Mouse (Mus musculus) liver, embryonic 14.5 days (tissue): ENCODE results near the gene Ciao2a. TPM values are rescaled to one million over a fixed set of nuclear protein-coding genes. Genes with fewer than 3 reads are reported as not detected.

Experiments
- ATAC-seq: fragments of 200-750 bp; cut with Nextera tagmentation; 2 replicates; pipeline ENCODE4 v1.8.0; 2017; ENCODE audit warnings: moderate number of reproducible peaks, mild to moderate bottlenecking, moderate library complexity; ENCODE audit not compliant: insufficient read depth
- DNase-seq, 3 experiments: peaks; one replicate each; pipeline ENCODE4 v3.0.0-alpha.2; 2012 to 2013; ENCODE audit warnings: low read depth in 3 of 3, low spot score in 3 of 3
- H3K27ac ChIP-seq: fragments of 300-500 bp; sonication (generic); 2 replicates; pipeline ENCODE4 v1.5.1; 2014; ENCODE audit warnings: moderate library complexity, mild to moderate bottlenecking, control low read depth, inconsistent platforms
- H3K27me3 ChIP-seq: fragments of 300-500 bp; sonication (generic); 2 replicates; pipeline ENCODE4 v1.6.1; 2014; ENCODE audit warnings: mild to moderate bottlenecking, low read length, moderate library complexity; ENCODE audit not compliant: control insufficient read depth, insufficient read depth
- H3K36me3 ChIP-seq: fragments of 300-500 bp; sonication (generic); replicated peaks from 2 replicates; pipeline ENCODE4 v1.6.1; 2014; ENCODE audit warnings: low read depth; ENCODE audit not compliant: control insufficient read depth, insufficient read depth
- H3K4me1 ChIP-seq, 2 experiments: fragments of 200-500 bp in 1 of 2; fragments of 300-500 bp in 1 of 2; sonication (generic) in 1 of 2; replicated peaks; 2 replicates each; pipeline ENCODE4 v1.6.1; 2012 to 2014; ENCODE audit warnings: antibody characterized with exemption in 1 of 2, inconsistent platforms in 1 of 2, low read length in 1 of 2; ENCODE audit not compliant: control insufficient read depth in 2 of 2, insufficient read depth in 2 of 2
- H3K4me2 ChIP-seq: fragments of 300-500 bp; sonication (generic); 2 replicates; pipeline ENCODE4 v1.6.1; 2014; ENCODE audit warnings: low read depth, mild to moderate bottlenecking, control low read depth, moderate library complexity
- H3K4me3 ChIP-seq, 2 experiments: fragments of 200-500 bp in 1 of 2; fragments of 300-500 bp in 1 of 2; sonication (generic) in 1 of 2; 2 replicates each; pipeline ENCODE4 v1.5.1; 2012 to 2014; ENCODE audit warnings: low read depth in 2 of 2, low read length in 2 of 2, mild to moderate bottlenecking in 2 of 2, control low read depth in 1 of 2, inconsistent platforms in 1 of 2, moderate library complexity in 1 of 2; ENCODE audit not compliant: insufficient read depth in 1 of 2
- H3K9ac ChIP-seq: fragments of 300-500 bp; sonication (generic); replicated peaks from 2 replicates; pipeline ENCODE4 v1.6.1; 2014; ENCODE audit warnings: mild to moderate bottlenecking, control low read depth, moderate library complexity
- H3K9me3 ChIP-seq: fragments of 300-500 bp; sonication (generic); 2 replicates; pipeline ENCODE4 v1.6.1; 2016; ENCODE audit warnings: low read length, mixed read lengths; ENCODE audit not compliant: control insufficient read depth
- CTCF ChIP-seq: IDR thresholded peaks from 2 replicates; pipeline ENCODE4 v1.5.1; 2016; ENCODE audit warnings: antibody characterized with exemption, low read depth, control low read depth
- EP300 ChIP-seq: IDR thresholded peaks from 2 replicates; pipeline ENCODE4 v1.6.1; 2016; ENCODE audit warnings: antibody characterized with exemption, low read depth
- WGBS: fragments of 180-500 bp; shearing (Covaris S2); extraction: QIAGEN DNeasy Blood & Tissue Kit; methylation state at CpG from one replicate; pipeline ENCODE4 v1.1.7; 2014; ENCODE audit not compliant: insufficient replicate concordance; 5-methylcytosine and 5-hydroxymethylcytosine counted together
- polyA plus RNA-seq, 2 experiments: library from polyadenylated mRNA; depleted of rRNA in 1 of 2; stranded (reverse) in 1 of 2; unstranded in 1 of 2; fragments of >200 nt; fragmentation: Nextera tagmentation in 1 of 2; extraction: Ambion mirVana in 1 of 2; gene quantifications; 2 replicates each; pipeline versions ENCODE4 v1.2.1 to v1.2.3; 2012 to 2014

Ciao2a gene
- polyA plus RNA-seq, 2 experiments: 50.1 to 132 TPM

GRCm38 (mm10) chr9:66127884-66128283, 1.5 kb downstream of the Ciao2a start:
- peaks cover 18% of the 10 kb centered on the region for H3K36me3 ChIP-seq
- peak overlapping the region; percentile 96 for H3K4me2 ChIP-seq
- DNase-seq (peak in 1 of 3 experiments; percentile 52), ATAC-seq (no peak)
- H3K9ac ChIP-seq: peak overlapping the region; percentile 86
- no peaks in the 10 kb centered on the region for H3K9me3 ChIP-seq
- WGBS: 34% methylated on average over 4 of the region's 4 CpGs
- peak overlapping the region; percentile 84 for H3K27ac ChIP-seq
- TF ChIP-seq CTCF (no peak), EP300 (peak; percentile 70)
- no peaks in the 10 kb centered on the region for H3K27me3 ChIP-seq
- H3K4me1 ChIP-seq: peaks cover 25 to 33% of the 10 kb centered on the region in 2 experiments
- H3K4me3 ChIP-seq: peak overlapping the region; percentile 81 to 88

GRCm38 (mm10) chr9:66131466-66131865, 5.1 kb downstream of the Ciao2a start:
- WGBS: 55% methylated on average over 2 of the region's 2 CpGs
- Histone ChIP-seq H3K9me3 (no peaks in the 10 kb centered on the region), H3K27ac (no peak overlapping the region), H3K27me3 (no peaks in the 10 kb centered on the region), H3K4me1 (peaks cover 9 to 18% of the 10 kb centered on the region in 2 experiments), H3K9ac (no peak overlapping the region), H3K4me3 (no peak overlapping the region), H3K4me2 (no peak overlapping the region), H3K36me3 (peaks cover 40% of the 10 kb centered on the region)
- peak in 1 of 3 experiments; percentile 30 for DNase-seq
- no peak for ATAC-seq
- TF ChIP-seq EP300 (no peak), CTCF (no peak)

- Histone ChIP-seq H3K27ac (no peak overlapping the region), H3K4me2 (no peak overlapping the region), H3K9ac (no peak overlapping the region), H3K4me3 (no peak overlapping the region), H3K9me3 (no peaks in the 10 kb centered on the region), H3K4me1 (no peaks in the 10 kb centered on the region), H3K36me3 (peaks cover 60% of the 10 kb centered on the region), H3K27me3 (no peaks in the 10 kb centered on the region)
- DNase-seq (no peak), ATAC-seq (no peak)
- WGBS: 39% methylated on average over 4 of the region's 4 CpGs
- TF ChIP-seq EP300: no peak
- TF ChIP-seq CTCF: peak; percentile 83
Observed at GRCm38 (mm10) chr9:66135967-66136366, 9.6 kb downstream of the Ciao2a start.

GRCm38 (mm10) chr9:66138193-66138592, 11.8 kb downstream of the Ciao2a start:
- TF ChIP-seq EP300 (no peak), CTCF (no peak)
- Histone ChIP-seq H3K9me3 (no peaks in the 10 kb centered on the region), H3K27ac (no peak overlapping the region), H3K9ac (no peak overlapping the region), H3K4me2 (no peak overlapping the region), H3K27me3 (no peaks in the 10 kb centered on the region), H3K4me1 (no peaks in the 10 kb centered on the region), H3K4me3 (no peak overlapping the region), H3K36me3 (peaks cover 52% of the 10 kb centered on the region)
- DNase-seq: no peak
- 84% methylated on average over 7 of the region's 7 CpGs for WGBS
- ATAC-seq: no peak

- H3K27me3 ChIP-seq: no peaks in the 10 kb centered on the region
- H3K4me3 ChIP-seq: no peak overlapping the region
- no peaks in the 10 kb centered on the region for H3K9me3 ChIP-seq
- DNase-seq (no peak), ATAC-seq (no peak)
- TF ChIP-seq EP300: no peak
- no peak for TF ChIP-seq CTCF
- no peak overlapping the region for H3K4me2 ChIP-seq
- no peak overlapping the region for H3K9ac ChIP-seq
- no peak overlapping the region for H3K27ac ChIP-seq
- H3K4me1 ChIP-seq: no peaks in the 10 kb centered on the region
- H3K36me3 ChIP-seq: peaks cover 29% of the 10 kb centered on the region
- WGBS: 67% methylated on average over 1 of the region's 1 CpGs
Observed at GRCm38 (mm10) chr9:66142265-66142664, 15.9 kb downstream of the Ciao2a start.

- TF ChIP-seq EP300 (no peak; the same call in 1 of the 2 replicates), CTCF (peak; percentile 90)
- Histone ChIP-seq H3K4me2 (no peak overlapping the region), H3K27me3 (no peaks in the 10 kb centered on the region), H3K9me3 (no peaks in the 10 kb centered on the region), H3K27ac (no peak overlapping the region), H3K4me1 (no peaks in the 10 kb centered on the region), H3K4me3 (no peak overlapping the region), H3K36me3 (peaks cover 14% of the 10 kb centered on the region), H3K9ac (no peak overlapping the region)
- no peak for ATAC-seq
- 4% methylated on average over 6 of the region's 6 CpGs for WGBS
- DNase-seq: peak in 1 of 3 experiments; percentile 62
Observed at GRCm38 (mm10) chr9:66144248-66144647, 17.8 kb downstream of the Ciao2a start.
